Mouse (Mus musculus) layer of hippocampus, adult 18-20 months (tissue): Measurements from ENCODE around the gene Zfp873. TPM values are rescaled to one million over a fixed set of nuclear protein-coding genes. Genes with fewer than 3 reads are reported as not detected.
"Not testable (repeated sequence)": the region's sequence is repeated elsewhere in the genome, so short reads cannot be mapped to it uniquely, and the experiment has no call there.

Source experiments
- DNase-seq, 2 experiments: peaks; one replicate each; pipeline ENCODE4 v3.0.0; 2022; ENCODE audit warnings: low spot score in 2 of 2
- long read RNA-seq: library from polyadenylated mRNA; stranded (forward); transcript quantifications from one replicate; pipeline ENCODE4 v2.0.0, GENCODE M21; 2021
- total RNA-seq, 2 experiments: library from RNA; stranded (reverse); gene quantifications; 2 replicates each; pipeline ENCODE4 v1.2.3; 2021

Gene Zfp873
- 10 to 100 TPM; 11.4 to 13.8 TPM for total RNA-seq
- long read RNA-seq, partial matches to known transcripts = 0 of 8 reads
- long read RNA-seq, other reads (novel, unspliced or antisense) = 5 of 8 reads

- DNase-seq = peak; percentile 92 to 97
These were observed at the start of gene Zfp873 for GRCm38 (mm10) chr10:82047597-82048459. TSS of gene Zfp873 (plus strand) at chr10:82048123.

GRCm38 (mm10) chr10:82003209-82003608 is 44.7 kb upstream of the Zfp873 start:
- not testable (repeated sequence) for DNase-seq

GRCm38 (mm10) chr10:82004822-82005221 is 43.1 kb upstream of the Zfp873 start:
- peak in 1 of 2 experiments; percentile 18 for DNase-seq

DNA sequence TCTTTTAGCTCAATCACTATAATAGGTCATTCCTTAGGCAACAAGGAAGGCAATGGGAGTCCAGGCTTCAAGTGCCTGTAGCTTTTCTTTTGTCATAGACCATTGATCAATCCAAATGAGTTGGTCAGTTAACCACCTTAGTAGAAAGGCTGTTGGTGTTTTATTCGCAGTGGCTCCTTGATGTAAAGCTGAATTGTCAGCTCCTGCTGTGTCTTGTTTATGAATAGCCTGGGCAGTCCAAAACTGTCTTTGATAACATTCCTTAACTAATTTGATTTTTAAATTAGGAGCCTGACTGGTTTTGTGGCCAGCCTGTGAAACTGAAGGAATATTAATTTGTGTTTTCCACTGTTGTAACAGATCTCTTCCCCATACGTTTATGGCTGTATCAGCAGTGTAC is 5.7 kb upstream of the Zfp873 start:
- DNase-seq = no peak

- DNase-seq = no peak
These were observed 1.3 kb upstream of the Zfp873 start for GRCm38 (mm10) chr10:82046603-82047002.

DNA sequence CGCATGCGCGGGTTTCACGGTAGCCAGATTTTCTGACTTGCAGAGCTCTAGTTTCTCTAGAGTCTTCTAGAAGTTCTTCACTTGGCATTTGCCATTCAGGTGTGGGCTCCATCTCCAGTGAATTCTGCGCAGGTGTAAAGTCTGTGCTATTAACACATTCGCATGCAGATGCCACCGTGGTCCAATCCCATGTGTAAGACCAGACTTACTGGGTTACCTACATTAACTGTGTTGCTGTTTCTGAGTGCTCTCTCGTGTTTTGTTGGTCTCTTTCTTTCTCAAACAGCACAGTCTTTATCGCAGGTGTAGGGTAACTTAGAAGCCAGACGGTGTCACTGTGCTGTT is 509 bp downstream of the Zfp873 start:
- not testable (repeated sequence) for DNase-seq

- peak; percentile 74 to 88 for DNase-seq
These were observed 35.1 kb downstream of the Zfp873 start, which contains the start of gene BC024063 for GRCm38 (mm10) chr10:82082728-82083621. TSS of gene BC024063 (plus strand) at chr10:82083353.

DNA sequence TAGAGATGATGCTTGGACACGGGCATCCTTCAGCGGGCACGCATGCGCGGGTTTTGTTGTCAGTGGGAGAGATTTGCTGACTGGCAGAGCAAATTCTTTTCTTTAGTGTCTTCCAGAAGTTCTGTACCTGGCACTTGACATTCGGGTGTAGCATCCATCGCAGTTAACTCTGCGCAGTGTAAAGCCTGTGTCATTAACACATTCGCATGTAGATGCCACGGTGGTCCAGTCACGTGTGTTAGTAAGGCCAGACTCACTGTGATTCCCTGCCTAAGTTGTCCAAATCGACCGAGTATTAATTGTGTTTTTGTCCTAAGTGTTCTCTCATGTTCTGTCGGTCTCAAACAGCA is 35.7 kb downstream of the Zfp873 start:
- not testable (repeated sequence) for DNase-seq

Other genes starting within 250 kb of the Zfp873 start
- 1 to 10 TPM; 3.0 to 3.5 TPM for gene Gm4767, start 235.9 kb upstream of the Zfp873 start, total RNA-seq
- 1 to 10 TPM; 1.7 to 3.5 TPM for gene Gm32687, start 184.2 kb upstream of the Zfp873 start, total RNA-seq
- gene Zfp781, start 117.6 kb upstream of the Zfp873 start, total RNA-seq = 1 to 10 TPM; 4.6 to 5.1 TPM
- gene BC024063, start 35.2 kb downstream of the Zfp873 start, total RNA-seq = 1 to 10 TPM; 6.8 to 8.8 TPM
- gene AU041133, start 79.9 kb downstream of the Zfp873 start, total RNA-seq = 1 to 10 TPM; 7.1 to 7.4 TPM
- 10 to 100 TPM; 20.4 to 22.9 TPM for gene Zfp938, start 193.2 kb downstream of the Zfp873 start, total RNA-seq